Mouse (Mus musculus): ENCODE results near the gene Gal3st2c.
"Not testable (repeated sequence)": the region's sequence is repeated elsewhere in the genome, so short reads cannot be mapped to it uniquely, and the experiment has no call there.

Gal3st2c gene

GRCm38 (mm10) chr1:94051104-94051503 is 60.8 kb downstream of the Gal3st2c start:
- DNase-seq = no peak

GRCm38 (mm10) chr1:94052373-94052772 is 62.1 kb downstream of the Gal3st2c start, which contains the start of gene Pdcd1:
Gene Pdcd1 (minus strand): TSS chr1:94052553.
- no peak for DNase-seq

- DNase-seq = no peak
These were observed 63.4 kb downstream of the Gal3st2c start for GRCm38 (mm10) chr1:94053530-94054216.

GRCm38 (mm10) chr1:94054481-94054880 is 64.2 kb downstream of the Gal3st2c start:
- DNase-seq = no peak

GRCm38 (mm10) chr1:94055966-94056365 is 65.7 kb downstream of the Gal3st2c start:
- no peak for DNase-seq

GRCm38 (mm10) chr1:94057401-94057800 is 67.1 kb downstream of the Gal3st2c start:
- DNase-seq = no peak

GRCm38 (mm10) chr1:94058281-94058680 is 68.0 kb downstream of the Gal3st2c start:
- not testable (repeated sequence) for DNase-seq

Measured in right cerebral cortex, postnatal 4 days (tissue).